Mouse (Mus musculus) left cerebral cortex, postnatal 10 days (tissue): Measurements from ENCODE around the gene Sipa1l3. TPM values are rescaled to one million over a fixed set of nuclear protein-coding genes. Genes with fewer than 3 reads are reported as not detected.

ENCODE experiments used
- DNase-seq, 2 experiments: peaks; one replicate each; pipeline ENCODE4 v3.0.0; 2021 to 2022; ENCODE audit warnings: low spot score in 2 of 2, mixed read lengths in 1 of 2; ENCODE audit errors: extremely low spot score in 1 of 2
- intact Hi-C: fragments of 180-260 bp; cut with DNase I; formaldehyde crosslinking; loops from one replicate; pipeline ENCODE4 v1.15.1; 2025
- total RNA-seq, 2 experiments: library from RNA; stranded (reverse); gene quantifications; 2 replicates each; pipeline ENCODE4 v1.2.3; 2021

Sipa1l3 gene
- total RNA-seq, 2 experiments from 2014 or later, result 50.4 to 53.7 TPM

DNA sequence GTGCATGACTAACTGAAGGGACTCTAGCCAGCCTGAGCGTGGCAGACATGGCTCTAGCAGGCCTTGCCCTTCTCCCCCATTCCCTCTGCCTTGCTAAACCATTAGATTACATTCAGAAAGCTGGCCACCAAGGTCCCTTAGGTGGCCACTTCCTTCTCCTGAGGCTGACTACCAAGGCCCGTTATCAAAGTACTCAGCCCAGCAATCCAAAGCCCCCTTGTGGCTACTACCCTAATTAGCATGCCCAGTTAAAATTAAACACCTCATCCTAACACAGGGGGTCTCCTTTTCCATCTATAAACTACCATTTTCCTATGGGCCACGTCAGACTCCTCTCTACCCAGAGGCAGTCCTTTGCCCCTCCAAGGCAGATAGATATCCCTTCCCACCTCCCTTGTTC lies 31.7 kb downstream of the Sipa1l3 start:
- no peak for DNase-seq
- intact Hi-C loops, result no loop called here

DNA sequence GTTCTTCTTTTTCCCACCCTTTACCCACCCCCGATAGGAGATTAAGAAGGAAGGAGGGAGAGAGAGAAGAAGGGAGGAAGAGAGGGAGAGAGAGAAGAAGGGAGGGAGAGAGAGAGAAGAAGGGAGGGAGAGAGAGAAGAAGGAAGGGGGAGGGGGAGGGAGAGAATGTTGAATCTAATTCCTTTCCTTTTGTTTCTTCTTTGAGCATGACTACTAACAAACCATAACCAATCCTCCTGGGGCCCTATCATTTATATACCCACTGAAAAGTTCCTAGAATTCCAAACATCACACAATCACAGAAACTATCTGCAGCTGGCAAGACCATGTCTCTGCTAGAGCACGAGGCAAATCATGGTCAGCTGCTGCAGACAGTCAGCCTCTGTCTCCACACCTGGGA lies 32.7 kb downstream of the Sipa1l3 start:
- intact Hi-C loops, result no loop called here
- DNase-seq, result no peak

DNA sequence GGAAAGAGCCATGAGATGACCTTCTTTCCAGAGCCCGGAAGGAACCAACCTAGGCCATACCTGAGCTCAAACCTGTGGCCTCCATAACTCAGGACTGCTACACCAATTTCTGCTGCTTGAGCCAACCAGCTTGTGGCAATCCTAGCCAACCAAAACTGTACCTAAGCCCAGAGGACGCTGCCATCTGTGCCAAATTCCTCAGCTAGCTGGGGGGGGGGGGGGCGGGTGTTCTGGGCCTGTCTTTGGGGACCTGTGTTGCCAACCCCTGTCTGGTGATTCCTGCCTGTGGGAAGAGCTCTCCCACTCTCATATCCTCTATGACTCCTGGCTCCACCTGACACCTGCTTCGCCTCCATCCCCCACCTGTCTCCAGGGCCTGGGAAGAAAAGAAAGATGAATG lies 34.9 kb downstream of the Sipa1l3 start:
- DNase-seq, result no peak
- intact Hi-C loops, result no loop called here

DNA sequence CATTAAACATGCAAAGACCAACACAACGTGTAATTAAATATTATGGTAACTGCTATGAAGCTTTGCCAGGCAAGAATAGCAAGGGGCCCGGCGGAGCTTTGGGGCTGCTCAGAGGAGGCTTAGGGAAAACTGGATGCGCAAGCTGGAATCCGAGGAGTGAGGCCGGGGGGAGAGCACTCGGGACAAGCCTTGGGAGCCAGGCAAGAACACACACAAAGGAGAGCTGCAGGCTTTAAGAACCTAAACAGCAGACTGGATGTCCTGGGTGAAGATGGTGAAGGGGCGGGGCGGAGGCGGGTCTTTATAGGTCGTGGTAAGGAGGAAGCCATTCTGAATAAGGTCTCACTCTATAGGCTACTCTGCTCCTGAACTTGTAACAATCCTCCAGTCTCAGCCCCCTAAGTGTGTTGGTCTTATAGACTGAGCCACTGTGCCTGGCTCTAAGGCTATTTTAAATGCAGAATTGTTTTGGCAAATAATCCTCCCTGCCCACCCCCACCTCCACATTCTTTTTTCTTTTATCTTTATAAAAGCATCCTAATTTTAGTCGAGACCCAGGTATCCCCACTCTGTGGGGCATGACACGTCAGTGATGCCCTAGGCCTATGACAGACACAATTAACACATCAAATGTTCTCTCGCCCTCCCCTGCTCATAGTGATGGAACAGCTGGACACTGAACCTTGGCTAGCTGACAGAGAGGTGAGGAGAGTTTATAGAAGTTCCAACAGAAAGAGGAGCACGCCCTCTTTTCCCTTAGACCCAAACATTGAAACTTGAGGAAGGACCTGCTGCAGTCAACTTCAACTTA lies 36.9 kb downstream of the Sipa1l3 start:
- no peak for DNase-seq
- intact Hi-C loops, result no loop called here

DNA sequence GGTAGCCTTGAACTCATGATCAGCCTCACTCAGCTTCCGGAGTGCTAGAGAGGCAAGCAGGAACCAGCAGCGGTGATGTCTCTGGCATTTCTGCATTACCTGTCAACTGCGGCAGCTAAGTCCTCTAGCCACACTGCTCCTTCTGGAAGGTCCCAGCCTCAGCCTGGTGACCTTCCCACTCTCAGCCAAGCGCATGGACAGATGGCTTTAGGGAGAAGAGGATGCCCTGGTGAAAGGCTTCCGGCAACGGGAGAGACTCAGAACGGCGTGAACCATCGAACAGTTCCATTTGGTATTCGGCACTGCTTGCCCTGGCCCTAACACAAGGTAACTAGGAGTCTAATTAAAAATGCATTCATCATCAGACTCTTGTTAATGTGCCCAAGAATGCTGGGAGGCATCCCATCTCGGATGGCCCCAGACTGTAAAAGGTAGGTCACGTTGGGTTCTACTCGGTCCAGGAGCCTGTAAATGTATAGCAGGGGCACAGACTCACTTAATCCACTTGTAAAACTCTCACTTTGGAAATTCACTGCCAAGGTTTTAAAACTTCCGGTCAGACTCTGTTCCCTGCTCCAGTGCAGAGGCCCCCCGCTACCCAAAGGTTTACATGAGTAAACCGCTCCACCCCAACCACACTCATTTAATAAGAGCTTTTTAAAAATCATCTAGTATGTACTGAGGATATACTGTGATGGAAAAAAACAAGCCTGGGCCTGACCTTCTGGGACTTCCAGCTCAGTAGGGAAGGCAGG lies 37.7 kb downstream of the Sipa1l3 start:
- intact Hi-C loops, result no loop called here

DNA sequence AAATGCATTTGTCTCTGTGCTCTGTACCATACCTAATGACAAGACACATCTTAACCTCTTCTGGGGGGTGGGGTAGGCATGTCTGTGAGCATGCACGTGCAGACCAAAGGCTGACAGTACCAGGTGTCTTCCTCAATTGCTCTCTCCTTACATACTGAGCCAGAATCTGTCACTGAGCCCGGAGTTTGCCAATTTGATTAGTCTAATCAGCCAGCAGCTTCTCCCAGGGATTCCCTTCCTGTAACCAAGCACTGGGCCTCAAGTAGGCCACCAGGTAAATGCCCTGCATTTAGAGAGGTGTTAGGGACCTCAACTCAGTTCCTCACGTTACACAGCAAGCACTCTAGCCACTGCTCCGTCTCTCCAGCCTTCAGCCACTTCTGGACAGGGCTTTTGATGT lies 38.3 kb downstream of the Sipa1l3 start:
- intact Hi-C loops, result no loop called here
- DNase-seq, result no peak

More for the DNA sequence above, 37.7 kb downstream of the Sipa1l3 start:
- no peak for DNase-seq

DNA sequence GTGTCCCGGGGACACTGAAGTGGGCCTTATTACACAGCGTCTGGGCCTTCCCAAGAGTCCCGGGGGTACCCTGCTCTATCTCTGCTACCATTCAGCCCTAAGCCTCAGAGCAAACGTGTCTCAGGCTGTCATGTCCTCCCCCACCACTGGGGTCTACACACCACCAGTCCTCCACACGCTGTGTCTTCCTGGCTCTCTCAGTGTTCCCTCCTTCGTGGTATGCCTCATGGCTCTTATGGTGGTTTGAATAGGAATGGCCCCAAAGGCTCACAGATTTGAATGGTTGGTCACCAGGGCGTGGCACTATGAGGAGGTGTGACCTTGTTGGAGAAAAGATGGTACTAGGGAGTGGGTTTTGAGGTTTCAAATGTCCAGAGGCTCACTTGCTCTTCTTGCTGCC lies 43.4 kb downstream of the Sipa1l3 start:
- intact Hi-C loops, result no loop called here

DNA sequence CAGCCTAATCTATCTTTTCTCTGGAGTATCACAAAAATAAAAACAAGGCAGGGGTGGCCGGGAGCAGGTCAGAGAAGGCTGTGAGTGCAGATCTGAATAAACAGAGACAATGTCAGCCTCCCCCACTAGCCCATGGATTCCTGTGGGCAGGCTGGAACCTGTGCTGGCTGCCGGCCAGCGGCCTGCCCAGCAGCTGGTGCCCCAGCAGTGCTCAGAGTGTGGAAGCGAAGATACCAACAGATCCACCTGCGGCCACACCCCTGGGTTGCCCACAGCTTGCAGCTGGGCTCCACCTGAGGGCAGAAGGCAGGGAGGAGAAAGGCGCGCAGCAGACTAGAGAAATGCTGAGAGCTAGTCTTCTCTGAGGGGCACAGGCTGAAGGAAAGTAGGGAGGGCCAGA lies 47.1 kb downstream of the Sipa1l3 start:
- no peak for DNase-seq
- intact Hi-C loops, result no loop called here

More for the DNA sequence above, 43.4 kb downstream of the Sipa1l3 start:
- no peak for DNase-seq

DNA sequence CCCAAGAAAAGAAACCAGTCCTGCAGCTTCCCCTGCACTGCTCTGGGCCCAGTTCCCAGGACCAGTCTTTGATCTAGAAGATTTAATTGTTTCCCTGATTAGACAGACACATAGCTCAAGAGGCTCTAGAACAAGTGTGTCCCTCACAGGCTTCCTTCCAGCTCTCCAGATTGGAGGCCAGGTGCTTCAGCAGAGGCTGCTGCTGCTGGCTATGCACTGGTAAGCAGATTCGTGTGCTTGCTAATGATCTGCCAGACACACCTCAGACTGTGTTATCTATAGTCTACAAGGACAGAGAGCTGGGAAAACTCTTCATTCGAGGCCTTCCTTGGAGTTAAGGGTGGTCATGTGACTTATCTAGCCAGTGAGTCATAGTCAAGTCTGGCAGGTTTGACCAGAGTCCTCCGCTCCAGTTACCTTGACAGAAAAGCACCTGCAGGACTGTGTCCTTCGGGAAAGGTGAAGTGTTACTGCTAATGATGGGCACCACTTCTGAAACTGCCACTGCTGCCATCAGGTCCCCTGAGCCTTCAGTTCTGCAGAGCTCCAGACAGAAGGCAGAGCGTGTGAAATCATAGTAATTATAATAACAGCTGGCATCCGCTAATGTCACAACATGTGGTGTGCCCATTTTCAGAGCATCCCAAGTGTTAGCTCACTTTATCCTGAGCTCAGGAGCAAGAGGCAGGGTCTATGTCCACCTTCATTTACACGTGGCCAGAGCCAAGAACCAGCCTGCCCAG lies 48.7 kb downstream of the Sipa1l3 start:
- no peak for DNase-seq
- intact Hi-C loops, result no loop called here

DNA sequence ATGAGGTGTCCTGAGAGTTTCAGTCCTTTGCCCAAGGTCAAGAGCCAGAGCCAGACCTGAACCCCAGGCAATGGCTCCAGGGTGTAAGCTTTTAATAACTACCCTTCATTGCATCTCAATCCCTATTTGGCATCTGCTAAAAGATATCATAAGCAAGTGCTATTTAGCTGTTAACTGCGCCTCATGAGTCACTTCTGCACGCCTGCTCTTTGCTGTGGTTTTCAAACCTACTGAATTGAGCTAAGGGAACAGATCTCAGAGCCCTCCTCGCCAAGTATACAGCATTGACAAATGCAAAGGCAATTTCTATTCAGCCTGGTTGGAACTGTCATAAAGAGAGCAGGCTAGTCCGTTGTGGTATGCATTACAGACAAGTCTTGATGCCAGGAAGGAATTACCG lies 49.8 kb downstream of the Sipa1l3 start:
- no peak for DNase-seq

DNA sequence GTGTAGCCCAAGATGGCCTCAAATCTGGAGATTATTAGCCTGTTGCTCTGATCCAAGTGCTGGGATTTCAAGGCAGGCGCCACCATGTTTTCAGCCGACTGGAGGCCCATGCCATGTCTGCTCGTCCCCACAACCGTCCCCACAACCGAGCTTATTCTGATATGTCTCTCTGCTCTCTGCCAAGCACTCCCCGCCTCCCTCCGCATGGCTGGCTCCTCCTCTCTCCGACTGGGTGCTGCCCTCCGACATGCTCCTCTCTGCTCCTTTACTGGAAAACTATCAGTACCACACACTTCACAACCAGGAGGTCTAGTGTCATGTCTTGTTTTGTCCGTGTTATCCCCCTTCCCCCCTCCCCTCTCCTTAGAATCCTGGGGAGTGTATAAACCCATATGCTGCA lies 51.9 kb downstream of the Sipa1l3 start:
- intact Hi-C loops, result no loop called here
- DNase-seq, result no peak

More for the DNA sequence above, 49.8 kb downstream of the Sipa1l3 start:
- intact Hi-C loops, result no loop called here

DNA sequence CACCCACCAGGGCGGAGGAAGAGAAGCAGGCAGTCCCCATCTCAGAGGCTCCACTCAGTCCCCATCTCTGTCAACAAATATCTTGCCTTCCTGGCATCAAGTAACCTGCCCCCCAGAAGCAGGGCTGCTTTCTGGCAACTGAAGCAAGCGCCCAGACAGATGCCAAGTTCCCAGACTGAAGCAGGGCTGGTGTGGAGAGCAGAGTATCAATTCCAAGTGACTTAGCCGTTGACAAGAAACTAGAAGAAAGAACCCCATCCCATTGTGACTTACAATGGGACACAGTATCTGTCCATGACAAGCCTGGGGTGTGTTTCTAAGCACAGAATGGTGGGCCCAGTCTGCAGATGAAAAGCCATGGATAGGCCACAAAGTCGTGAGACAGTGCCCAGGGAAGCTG lies 52.7 kb downstream of the Sipa1l3 start:
- intact Hi-C loops, result no loop called here
- no peak for DNase-seq

DNA sequence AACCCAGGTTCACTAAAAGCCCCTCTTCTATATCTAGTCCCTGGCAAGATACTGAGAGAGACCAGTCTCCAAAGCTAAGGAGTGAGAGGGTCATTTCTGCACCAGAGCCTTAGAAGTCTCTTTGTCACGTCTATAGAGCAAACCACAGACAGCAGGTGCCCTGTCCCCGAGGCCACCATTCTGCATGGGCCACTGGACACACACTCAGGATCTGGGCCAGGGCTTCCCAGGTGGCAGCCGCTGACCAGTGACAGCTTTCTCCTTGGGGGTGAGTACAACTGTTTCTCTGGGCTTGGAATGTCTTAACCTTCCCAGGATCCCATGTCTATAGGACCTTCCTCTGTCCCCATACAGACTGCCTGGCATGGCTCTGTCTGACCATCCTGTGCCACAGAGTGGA lies 55.6 kb downstream of the Sipa1l3 start:
- no peak for DNase-seq
- intact Hi-C loops, result no loop called here

DNA sequence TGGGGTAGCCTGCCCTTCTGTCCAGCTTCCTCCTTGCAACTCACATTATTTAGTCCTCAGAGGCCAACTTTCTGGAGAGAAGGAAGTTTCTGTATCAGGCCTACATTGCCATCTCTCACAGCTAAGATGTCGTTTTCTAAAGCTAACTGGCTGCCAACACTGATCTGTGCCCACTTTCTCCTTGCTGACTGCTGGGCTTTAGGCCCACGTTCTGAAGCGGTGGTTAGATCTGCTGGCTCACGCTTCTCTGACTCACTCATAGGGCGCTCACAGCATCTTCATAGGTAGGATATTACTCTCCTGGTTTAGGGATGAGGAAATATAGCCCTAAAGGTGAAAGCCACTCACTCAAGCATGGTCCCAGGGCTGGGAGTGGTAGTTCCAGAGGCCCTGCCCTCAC lies 56.3 kb downstream of the Sipa1l3 start:
- no peak for DNase-seq
- intact Hi-C loops, result no loop called here

DNA sequence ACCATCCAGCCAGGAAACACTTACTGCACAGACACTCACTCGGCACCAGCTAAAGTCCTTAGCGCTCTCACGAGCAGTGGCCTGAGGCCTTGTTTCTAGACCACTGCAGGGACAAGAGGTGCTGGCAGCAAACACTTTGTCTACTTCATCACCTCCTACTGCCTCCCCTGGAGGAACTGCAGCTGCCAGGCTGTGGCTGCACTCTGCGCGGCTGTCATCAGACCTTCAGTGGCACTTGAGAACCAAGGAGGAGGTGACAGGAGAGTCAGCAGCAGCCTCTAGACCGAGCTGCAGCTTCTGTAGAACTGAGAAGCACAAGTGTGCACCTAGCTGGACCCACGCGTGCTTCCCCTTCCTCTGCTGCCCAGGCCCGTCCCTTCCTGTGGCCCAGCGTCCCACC lies 56.9 kb downstream of the Sipa1l3 start:
- intact Hi-C loops, result no loop called here
- no peak for DNase-seq

DNA sequence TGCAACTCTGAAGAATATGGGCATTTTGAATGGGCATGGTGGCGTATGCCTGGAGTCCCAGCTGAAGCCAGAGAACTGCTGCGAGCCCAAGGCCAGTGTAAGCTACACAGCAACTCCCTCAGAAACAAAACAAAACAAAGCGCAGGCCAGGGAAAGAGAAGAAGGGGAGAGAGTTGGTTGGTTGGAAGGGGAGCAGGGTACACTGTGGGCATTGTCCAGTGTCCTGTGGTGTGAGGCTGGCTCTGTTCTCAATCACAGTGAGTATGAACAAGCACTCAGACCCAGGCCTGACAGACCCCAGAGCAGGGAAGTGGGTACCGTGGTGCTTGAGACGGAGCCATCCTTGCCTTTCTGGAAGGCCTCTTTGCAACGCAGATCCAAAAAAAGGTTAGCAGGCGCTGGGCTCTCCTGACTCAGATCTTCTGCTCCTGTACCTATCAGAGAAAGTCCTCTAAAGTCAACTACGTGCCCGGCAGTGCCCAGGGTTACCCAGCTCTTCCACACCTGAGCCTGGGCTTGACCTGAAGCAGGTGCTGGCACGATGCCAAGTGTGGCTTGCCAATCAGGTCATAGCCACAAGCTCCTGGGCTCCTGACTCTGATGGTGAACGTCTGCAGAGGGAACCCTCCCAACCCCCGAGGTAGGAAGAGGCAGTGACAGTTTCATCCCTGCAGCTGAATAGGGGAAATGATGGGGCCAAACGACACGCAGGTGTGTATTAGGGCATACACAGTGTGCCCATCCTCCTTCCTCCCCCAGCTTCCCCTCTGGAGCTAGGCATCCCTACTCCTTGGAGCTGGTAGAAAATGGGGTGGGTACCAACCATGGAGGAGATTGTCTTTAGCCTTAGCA lies 59.3 kb downstream of the Sipa1l3 start:
- DNase-seq, result no peak
- intact Hi-C loops, result no loop called here

DNA sequence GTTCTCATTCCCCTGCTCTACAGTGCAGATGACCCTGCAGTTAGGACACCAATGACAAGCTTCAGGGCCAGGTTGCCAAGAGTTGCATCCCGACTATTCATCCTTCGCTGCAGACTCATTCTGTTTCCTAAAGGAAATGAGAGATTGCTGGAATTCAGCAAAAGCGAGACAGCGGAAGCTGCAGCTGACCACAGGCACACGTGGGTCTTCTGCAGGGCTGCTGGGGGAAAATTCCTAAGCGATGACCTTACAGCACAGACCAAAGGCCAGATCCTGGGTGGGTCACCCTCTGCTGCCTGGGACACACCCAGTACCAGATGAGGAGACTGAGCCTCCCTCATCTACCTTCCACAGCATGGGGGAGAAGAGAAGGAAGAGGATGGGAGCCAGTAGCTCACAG lies 60.7 kb downstream of the Sipa1l3 start:
- DNase-seq, result no peak
- intact Hi-C loops, result no loop called here

DNA sequence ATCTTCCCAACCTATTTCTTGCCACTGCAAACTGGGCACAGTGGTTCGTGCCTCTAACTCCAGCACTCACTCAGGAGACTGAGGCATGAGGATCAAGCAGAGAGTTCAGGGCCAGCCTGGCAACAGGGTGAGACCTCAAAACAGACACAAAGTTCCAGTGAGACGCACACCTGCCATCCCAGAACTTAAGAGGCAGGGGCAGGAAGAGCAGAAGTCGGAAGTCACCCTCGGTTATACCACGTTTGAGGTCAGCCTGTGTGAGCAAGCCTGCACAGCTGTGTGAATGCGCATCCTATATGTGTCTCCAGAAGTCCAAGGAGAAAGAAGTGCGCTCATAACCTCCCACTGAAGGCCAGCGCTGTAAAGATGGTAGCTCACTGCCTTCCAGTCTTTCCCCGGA lies 61.7 kb downstream of the Sipa1l3 start:
- intact Hi-C loops, result no loop called here
- no peak for DNase-seq

DNA sequence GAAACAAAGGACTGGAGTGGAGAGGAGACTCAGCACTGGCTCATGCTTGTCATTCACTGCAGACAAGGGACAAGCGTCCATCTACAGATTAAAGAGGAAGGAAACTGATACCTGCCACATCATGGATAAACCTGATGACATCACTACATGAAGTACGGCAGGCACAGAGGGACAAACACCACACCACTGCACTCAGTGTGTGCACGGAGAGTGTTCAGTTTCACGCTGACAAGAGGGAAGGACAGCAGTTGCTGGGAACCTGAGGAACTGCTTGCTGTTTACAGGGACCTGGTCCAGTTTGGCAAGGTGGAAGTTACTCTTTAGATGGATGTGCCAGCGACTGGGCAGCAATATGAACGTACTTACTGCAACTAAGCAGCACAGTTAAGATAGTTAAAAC lies 62.9 kb downstream of the Sipa1l3 start:
- DNase-seq, result no peak
- intact Hi-C loops, result no loop called here
